Mouse (Mus musculus) adrenal gland, postnatal 36 days (tissue): ENCODE measurements around the gene Ttc23. TPM values are rescaled to one million over a fixed set of nuclear protein-coding genes. Genes with fewer than 3 reads are reported as not detected.

Experiments used
- DNase-seq, 2 experiments: peaks; one replicate each; pipeline ENCODE4 v3.0.0; 2021; ENCODE audit warnings: mixed read lengths in 1 of 2
- long read RNA-seq, 2 experiments: library from polyadenylated mRNA; stranded (forward); transcript quantifications; one replicate each; pipeline ENCODE4 v2.0.0; 2021; ENCODE audit warnings: borderline sequencing depth in 2 of 2
- total RNA-seq, 2 experiments: library from RNA; stranded (reverse); gene quantifications; 2 replicates each; pipeline ENCODE4 v1.2.3; 2021

Ttc23 gene
- total RNA-seq = 10 to 100 TPM; 24.3 to 34.8 TPM
- long read RNA-seq, experiment 1, transcript Ttc23-203 (11 exons, 2,216 nt) = major isoform, 15 of 29 reads
- long read RNA-seq, experiment 1, transcript Ttc23-205 (10 exons, 1,991 nt) = minor isoform, 5 of 29 reads
- long read RNA-seq, experiment 1, partial matches to known transcripts = 1 of 29 reads
- long read RNA-seq, experiment 1, other reads (novel, unspliced or antisense) = 7 of 29 reads
- long read RNA-seq, experiment 2, partial matches to known transcripts = 0 of 4 reads
- long read RNA-seq, experiment 2, other reads (novel, unspliced or antisense) = 2 of 4 reads

DNA sequence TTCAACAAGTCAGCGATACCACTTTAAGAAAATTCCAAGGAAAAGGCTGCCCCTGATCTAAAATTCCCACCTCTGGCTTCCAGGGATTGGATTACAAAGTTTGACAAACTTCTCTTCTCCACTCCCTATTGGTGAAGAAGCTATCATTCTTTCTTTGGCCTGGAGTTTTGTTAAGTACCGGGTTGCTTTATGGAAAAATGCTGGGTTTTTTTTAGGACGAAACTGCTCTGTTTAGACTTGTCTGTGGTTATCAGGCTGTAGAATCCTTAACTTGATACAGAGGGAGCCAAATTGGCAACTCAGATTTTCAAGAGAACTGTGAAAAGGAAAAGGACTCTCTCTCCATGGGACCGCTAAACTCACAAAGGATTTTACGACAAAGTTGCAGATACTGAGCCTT, at the start of gene Ttc23:
Gene Ttc23, plus strand, starts transcription at position 134 of the 400 bp plus-strand sequence.
- peak in 1 of 2 experiments; percentile 35 for DNase-seq

DNA sequence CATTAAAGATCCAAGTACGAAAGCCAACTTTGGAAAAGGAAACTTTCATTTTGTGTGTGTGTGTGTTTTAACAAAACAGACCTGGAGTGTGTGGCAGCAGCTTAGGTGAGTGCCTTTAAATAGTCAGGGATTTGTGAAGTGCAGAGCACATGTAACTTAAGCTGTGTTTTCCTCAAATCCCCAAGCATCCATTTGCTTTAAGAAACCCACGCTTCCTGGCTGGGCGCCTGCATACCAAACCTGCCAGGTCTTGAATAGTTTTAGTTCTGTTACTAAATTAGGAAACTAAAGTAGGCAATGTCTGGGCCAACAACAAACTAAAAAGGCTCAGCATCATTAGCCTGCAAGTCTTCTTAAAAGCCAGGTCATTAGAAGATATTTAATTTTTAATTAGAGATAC, 49.2 kb upstream of the Ttc23 start:
- DNase-seq = peak in 1 of 2 experiments; percentile 23

DNA sequence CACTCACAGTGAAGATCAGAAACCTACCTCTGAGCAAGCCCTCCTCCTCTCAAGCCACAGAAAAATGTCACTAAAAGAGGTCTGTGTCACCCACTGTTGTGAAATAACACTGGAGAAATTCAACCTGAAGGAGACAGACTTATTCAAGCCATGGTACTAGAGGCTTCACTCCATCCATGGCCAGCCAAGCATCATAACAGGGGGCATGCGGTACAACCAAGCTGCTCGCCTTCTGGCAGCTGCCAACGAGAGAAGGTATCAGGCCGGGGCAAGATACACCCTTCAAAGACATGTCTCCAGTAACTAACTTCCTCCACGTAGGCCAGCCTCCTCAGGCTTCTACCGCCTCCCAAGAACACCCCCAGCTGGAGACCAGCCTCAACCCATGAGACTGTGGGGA, 42.1 kb upstream of the Ttc23 start:
- no peak for DNase-seq

DNA sequence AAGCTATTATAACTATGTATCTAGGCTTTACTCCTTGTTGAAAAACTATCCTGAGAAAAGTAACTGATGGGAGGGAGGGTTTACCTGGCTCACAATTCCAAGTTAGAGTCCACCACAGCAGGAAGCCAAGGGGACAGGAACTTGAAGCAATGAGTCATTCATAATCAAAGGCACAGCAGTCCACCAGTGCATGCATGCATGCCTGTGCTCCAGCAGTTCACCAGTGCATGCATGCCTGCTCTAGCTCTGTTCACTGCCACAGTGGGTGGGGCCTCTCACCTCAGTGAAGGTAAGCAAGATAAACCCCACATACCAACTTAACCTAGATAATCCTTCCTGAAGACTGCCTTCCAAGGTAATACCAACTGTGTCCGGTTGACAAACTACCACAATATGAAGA, 41.0 kb upstream of the Ttc23 start:
- DNase-seq = no peak

- no peak for DNase-seq
These were observed 39.4 kb upstream of the Ttc23 start for GRCm38 (mm10) chr7:67607669-67608347.

DNA sequence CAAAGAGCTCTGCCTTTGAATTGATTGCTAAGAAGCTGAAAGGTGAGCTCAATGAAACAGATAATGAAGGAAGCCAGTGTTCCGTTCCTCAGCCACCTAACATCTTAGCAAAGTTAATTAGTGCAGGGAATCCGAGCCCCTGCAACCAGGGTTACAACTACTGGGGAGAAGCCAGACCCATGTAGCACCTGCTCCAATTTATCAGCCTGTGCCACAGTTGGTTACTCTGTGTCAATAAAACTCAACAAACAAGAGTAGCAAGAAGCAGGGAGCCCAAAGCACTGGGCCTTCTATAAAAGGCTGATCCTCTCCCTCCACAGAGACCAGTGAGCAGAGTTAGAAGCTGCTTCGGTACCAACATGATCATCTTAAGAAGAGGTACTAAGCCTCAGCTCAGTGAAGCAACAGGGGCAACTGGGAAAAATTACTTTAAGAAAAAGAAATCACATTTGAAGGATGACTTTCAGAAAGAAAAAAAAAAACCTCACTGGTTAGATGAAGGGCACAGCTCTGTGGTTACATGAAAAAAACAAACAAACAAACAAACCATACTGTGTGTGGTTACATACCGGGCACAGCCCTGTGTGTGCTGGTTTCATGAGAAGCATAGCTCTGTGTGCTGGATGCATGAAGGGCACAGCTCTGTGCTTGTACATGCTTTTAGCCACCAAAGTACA, 38.7 kb upstream of the Ttc23 start:
- DNase-seq = no peak

DNA sequence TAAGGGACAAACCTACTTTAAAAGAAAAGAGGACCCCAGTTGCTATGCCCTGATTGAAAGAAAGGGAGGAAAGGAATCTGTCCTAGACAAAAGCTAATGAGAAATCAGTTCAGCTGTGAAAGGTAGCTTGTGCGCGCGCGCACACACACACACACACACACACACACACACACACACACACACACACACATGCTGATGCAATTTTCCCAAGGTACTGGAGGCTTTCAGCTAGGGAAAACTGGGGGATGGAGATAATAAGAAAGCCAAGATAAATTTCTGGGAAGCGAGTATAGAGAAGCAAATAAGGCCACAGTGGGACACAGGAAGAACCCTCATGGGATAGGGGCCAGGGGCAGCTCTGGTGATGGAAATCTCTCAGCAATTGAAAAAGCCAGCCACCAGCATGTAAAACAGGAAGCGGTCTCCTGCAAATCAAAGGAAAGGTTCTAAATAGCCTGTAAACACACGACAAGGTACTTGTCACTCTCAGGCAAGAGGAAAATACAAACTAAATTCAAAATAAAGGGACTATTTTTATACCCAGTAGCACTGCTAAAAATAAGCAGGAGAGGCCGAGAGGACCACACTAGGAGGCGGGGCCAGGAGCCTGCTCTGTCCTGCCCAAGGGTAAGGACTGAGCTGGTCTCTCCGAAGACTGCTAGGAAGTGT, 33.3 kb upstream of the Ttc23 start:
- DNase-seq = peak; percentile 14 to 26

GRCm38 (mm10) chr7:67614464-67614861, 32.7 kb upstream of the Ttc23 start:
- no peak for DNase-seq

- no peak for DNase-seq
These were observed 30.3 kb upstream of the Ttc23 start for GRCm38 (mm10) chr7:67616890-67617289.

GRCm38 (mm10) chr7:67617646-67618045, 29.6 kb upstream of the Ttc23 start:
- no peak for DNase-seq

- no peak for DNase-seq
These were observed 28.9 kb upstream of the Ttc23 start for GRCm38 (mm10) chr7:67618316-67618715.

GRCm38 (mm10) chr7:67619836-67620235, 27.4 kb upstream of the Ttc23 start:
- no peak for DNase-seq

DNA sequence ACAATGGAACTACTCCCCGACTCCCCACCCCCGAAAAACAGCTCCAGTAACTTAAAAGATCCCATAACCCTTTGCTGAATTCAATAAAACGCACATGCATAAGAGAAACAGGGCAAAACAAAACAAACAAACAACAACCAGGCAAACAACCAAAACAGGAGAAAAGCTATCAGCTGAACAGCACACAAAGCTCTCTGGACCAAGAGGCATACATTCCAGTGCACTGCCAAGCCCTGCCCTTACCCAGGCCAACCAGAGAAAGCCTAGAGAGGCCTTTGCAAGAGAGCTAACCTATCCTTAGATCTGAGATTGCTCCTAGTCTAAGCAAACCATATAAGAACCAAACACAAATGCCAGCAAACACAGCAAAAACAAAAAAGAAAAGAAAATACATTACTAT, 25.1 kb upstream of the Ttc23 start:
- no peak for DNase-seq

- no peak for DNase-seq
These were observed 20.5 kb upstream of the Ttc23 start for GRCm38 (mm10) chr7:67626671-67627070.

DNA sequence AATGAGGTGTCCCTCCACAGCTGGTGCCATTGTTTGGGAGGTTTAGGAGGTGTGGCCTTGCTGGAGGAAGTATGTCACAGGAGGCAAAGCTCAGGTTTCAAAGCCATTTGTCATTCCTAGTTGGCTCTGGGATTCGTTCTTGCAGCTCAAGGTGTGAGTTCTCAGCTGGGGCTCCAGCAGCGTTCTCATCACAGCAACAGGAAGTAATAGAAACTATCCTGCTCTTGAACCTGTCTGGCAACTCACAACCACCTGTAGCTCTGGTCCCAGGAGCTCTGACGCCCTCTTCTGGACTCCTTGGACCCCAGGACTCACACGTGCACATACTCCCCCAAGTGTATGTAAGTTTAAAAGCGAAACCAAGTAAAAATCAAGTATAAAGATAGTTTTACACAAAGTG, 17.5 kb upstream of the Ttc23 start:
- DNase-seq = no peak

DNA sequence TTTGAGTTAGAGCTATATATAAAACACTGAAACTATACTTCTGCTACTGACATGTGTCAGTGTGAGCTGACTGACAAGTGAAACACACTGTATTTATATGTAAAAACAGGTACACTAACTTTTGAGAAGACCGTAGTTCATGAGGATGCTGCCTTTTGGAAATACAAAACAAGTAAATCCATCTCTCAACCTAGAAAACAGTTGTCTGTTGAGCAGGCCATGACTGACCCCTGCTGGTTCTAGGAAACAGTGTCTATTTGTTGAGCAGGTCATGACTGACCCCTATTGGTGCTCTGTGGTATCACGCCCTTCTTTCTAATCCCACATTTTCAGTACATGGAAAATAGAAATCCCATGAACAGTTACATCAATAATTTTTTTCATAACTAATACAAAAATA, 16.4 kb upstream of the Ttc23 start:
- peak; percentile 65 to 76 for DNase-seq

DNA sequence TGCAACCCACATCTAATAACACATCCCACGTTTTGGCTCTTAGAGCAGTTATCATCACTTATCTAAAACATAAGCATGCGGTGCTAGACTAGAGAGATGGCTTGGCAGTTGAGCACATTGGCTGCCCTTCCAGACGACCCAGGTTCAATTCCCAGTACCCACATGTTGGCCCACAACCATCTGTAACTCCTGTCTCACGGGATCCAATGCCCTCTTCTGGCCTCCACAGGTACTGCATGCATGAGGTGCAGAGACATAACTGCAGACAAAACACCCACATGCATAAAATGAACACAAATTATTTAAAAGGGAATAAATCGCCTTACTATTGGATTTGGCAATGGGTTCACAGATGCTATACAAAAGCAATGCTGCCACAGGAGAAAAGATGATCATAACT, 14.8 kb upstream of the Ttc23 start:
- DNase-seq = no peak

- no peak for DNase-seq
These were observed 13.0 kb upstream of the Ttc23 start for GRCm38 (mm10) chr7:67634210-67634609.

GRCm38 (mm10) chr7:67636161-67636560, 11.0 kb upstream of the Ttc23 start:
- no peak for DNase-seq

GRCm38 (mm10) chr7:67639006-67639405, 8.2 kb upstream of the Ttc23 start:
- peak; percentile 29 to 39 for DNase-seq

DNA sequence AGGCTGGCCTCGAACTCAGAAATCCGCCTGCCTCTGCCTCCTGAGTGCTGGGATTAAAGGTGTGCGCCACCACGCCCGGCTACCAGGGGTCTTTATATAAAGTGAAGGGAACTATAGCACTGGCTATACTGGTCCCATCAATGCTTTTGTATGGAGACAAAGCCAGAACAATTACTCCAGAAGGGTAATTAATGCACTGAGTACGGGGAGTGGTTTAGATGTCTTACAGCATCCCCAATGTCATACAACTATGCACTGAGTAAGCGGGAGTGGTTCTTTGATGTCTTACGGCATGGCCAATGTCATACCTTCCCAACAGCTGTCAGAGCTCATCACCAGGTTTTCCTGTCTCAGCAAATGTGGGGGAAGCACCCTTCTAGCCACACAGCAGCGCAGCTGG, 4.3 kb upstream of the Ttc23 start:
- DNase-seq = no peak

DNA sequence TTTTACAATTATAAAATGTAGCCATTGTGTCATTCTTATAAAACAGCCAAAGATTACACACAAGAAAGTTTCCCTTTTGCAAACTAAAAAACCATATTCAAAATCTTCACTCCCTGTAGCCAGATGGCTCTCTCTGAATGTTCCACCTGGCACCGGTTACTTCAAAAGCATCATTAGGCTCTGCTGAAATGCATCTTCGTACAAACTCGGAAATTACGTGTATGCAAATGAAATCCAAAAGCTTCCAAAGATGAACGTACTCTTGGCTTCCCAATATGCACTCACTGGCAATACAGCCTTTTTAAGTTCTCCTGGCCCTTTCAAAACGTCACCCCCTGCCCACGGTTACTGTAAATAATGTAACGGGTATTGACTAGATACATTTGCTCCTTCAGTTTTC, 2.9 kb upstream of the Ttc23 start:
- no peak for DNase-seq
